Mouse (Mus musculus) Patski (cell line): ENCODE measurements around the gene Npdc1. TPM values are rescaled to one million over a fixed set of nuclear protein-coding genes. Genes with fewer than 3 reads are reported as not detected.

ENCODE experiments used
- ATAC-seq: fragments of 100-300 bp; one replicate; pipeline ENCODE4 v1.8.0; 2021
- CTCF ChIA-PET: fragments of 350-600 bp; sonication (Branson Sonifier 250); formaldehyde crosslinking; loops from one replicate; lab custom pipeline; 2022; ENCODE audit warnings: inconsistent platforms; lab: Charles Lee
- POLR2A ChIA-PET: fragments of 350-600 bp; sonication (Branson Sonifier 250); formaldehyde crosslinking; loops from one replicate; lab custom pipeline; 2022; ENCODE audit warnings: antibody characterized with exemption, inconsistent platforms; lab: Charles Lee
- DNase-seq: peaks from one replicate; pipeline ENCODE4 v3.0.0-alpha.2; 2011; ENCODE audit warnings: low read depth, low spot score
- H3K27me3 ChIP-seq: fragments of 371-371 bp; one replicate; pipeline ENCODE4 v1.5.1; 2021
- CTCF ChIP-seq: fragments of 100-300 bp; IDR thresholded peaks from one replicate; pipeline ENCODE4 v1.5.1; 2021
- in situ Hi-C: fragments of 300-500 bp; cut with MboI; formaldehyde crosslinking; loops from 3 replicates; pipeline ENCODE4 v1.11.1; 2018; ENCODE audit warnings: low pct_unique_long_range_greater_than_20kb, mixed read lengths
- polyA plus RNA-seq: library from polyadenylated mRNA; unstranded; gene quantifications from one replicate; pipeline ENCODE4 v1.2.3, GENCODE M21; 2021

Gene Npdc1
- 249 TPM for polyA plus RNA-seq

DNA sequence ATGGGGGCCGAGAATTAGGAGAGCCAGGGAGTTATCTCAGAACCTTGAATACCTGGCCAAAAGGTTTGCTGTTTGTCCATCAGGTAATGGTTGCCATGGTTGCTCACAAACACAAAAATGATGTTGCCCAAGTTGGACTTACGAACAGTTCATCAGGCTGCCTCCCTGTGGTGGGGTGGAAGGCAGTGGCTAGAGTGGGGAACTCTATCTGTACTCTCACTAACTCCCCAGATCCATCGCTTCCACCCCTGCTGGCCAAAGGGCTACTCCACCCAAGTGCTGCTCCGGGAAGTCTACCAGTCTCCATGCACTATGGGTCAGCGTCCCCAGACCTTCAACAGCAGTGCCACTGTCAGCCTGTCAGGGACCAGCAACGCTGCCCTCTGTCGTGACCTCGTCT lies at the start of gene Npdc1:
Gene Npdc1, plus strand, starts transcription at position 301 of the 400 bp plus-strand sequence.
- no peak for TF ChIP-seq CTCF
- ATAC-seq (no peak), DNase-seq (no peak)
- ChIA-PET CTCF (interaction anchor here (10.9 kb wide), 1 partner anchor 23 kb away, joined by 119 read pairs; the partner anchor contains the start of gene Sapcd2), POLR2A (no interaction called here)
- H3K27me3 ChIP-seq: peaks cover 4% of the 10 kb centered on the region
- in situ Hi-C loops: no loop called here

DNA sequence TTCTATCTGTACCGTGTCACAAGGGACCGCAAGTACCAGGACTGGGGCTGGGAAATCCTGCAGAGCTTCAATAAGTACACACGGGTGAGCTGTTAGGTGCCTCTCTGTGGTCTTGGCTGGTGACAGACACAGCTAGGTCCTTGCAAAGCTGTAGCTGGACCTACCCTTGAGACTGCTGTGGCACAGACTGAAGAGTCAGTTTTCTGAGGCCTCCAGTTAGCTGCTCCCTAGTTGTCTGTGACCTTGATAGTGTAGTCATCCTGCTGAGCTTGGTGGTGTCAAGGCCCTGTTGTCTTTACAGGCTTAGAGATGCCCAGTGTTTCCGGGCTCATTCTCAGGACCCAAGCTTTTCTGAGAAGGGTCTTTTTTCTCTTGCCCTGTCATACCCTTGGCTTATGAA lies 49.7 kb upstream of the Npdc1 start:
- no peak for ATAC-seq
- no peak for TF ChIP-seq CTCF
- no peaks in the 10 kb centered on the region for H3K27me3 ChIP-seq
- in situ Hi-C loops: no loop called here
- POLR2A ChIA-PET: interaction anchor here (0.7 to 1.2 kb wide), 2 partner anchors 15 to 17 kb away, joined by 3 to 4 read pairs; partner anchors contain the start of gene Man1b1
- CTCF ChIA-PET: interaction anchor here (1.4 kb wide), 3 partner anchors 11 to 57 kb away, joined by 3 to 6 read pairs (median 4); no protein-coding TSS in a partner anchor
- DNase-seq: no peak

DNA sequence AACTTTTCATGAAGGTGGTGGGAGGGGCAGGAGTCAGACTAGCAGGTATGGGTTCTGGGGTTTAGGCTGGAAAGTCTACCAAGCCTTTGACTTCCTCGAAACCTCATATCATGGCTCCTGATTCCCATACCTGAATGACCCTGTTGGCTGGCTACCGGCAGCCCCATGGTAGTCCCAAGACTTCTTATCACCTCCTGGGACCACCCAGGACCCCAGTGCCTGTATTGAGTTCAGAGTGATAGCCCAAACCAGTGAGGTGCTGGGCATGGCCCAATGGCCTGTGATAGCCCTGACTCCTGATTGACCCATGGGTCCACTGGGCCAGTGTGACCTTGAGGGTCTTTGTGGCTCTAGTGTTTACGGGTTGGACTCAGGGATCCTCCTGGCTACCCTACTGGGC lies 48.5 kb upstream of the Npdc1 start:
- CTCF ChIA-PET: interaction anchor here (0.9 to 1.4 kb wide), 3 partner anchors 10 to 55 kb away, joined by 3 to 4 read pairs (median 3); no protein-coding TSS in a partner anchor
- no peak for TF ChIP-seq CTCF
- POLR2A ChIA-PET: interaction anchor here (1.2 kb wide), 1 partner anchor 18 kb away, joined by 4 read pairs; the partner anchor contains the start of gene Man1b1

DNA sequence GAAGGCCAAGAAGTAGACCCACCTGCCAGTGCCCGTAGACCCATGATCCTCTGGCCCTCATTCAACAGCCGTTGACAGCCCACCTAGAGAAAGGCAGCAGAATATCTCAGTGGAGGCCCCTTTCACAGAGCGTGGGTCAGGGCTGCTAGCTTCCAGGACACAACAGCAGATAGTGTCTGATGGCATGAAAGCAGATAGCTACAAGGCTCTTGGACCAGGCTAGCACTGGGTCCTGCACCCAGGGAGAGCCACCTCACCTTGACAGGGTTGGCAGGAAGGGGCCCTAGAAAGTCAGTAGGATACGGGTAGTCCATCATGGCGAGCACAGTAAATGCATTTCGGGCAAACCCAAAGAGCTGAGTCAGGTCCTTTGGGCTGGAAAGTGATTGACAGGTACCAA lies 44.9 kb upstream of the Npdc1 start:
- ChIA-PET POLR2A (interaction anchor here (1.4 kb wide), 1 partner anchor 17 kb away, joined by 3 read pairs; no protein-coding TSS in a partner anchor), CTCF (no interaction called here)
- no peaks in the 10 kb centered on the region for H3K27me3 ChIP-seq
- no peak for ATAC-seq
- no peak for DNase-seq
- no peak for TF ChIP-seq CTCF
- in situ Hi-C loops: no loop called here

More for the DNA sequence above, 48.5 kb upstream of the Npdc1 start:
- ATAC-seq: no peak
- DNase-seq: no peak
- in situ Hi-C loops: no loop called here
- no peaks in the 10 kb centered on the region for H3K27me3 ChIP-seq

DNA sequence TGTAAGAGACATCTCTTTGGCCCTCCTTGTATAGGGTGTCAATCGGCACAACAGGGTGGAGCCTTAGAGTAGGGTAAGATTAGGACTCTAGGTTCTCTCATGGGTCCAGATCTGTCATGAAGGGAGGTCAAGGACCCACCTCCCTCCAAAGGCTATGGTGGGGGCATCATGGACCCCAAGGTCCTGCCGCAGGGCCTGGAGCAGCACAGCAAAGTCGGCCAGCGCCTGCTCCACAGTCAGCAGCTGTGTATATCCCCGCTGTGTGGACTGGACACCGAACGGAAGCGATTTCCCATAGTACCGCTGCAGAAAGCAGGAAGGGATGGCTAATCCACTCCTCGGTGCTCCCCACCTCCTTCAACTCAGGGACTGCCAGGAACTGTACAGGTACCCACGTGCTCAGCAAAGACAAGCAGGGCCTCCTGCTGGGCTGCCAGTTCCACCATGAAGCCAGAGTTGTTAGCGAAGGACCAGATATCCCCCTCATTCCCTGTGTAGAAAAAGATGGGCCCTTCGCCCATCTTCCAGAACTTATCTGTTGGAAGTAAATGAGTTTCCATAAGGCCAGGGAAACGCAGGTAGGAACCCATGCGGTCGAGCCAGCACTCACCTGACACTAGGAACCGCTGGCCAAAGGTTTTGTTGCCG lies 43.6 kb upstream of the Npdc1 start:
- in situ Hi-C loops: no loop called here
- CTCF ChIA-PET: no interaction called here
- H3K27me3 ChIP-seq: no peaks in the 10 kb centered on the region
- ATAC-seq (no peak), DNase-seq (no peak)
- no peak for TF ChIP-seq CTCF
- POLR2A ChIA-PET: no interaction called here

DNA sequence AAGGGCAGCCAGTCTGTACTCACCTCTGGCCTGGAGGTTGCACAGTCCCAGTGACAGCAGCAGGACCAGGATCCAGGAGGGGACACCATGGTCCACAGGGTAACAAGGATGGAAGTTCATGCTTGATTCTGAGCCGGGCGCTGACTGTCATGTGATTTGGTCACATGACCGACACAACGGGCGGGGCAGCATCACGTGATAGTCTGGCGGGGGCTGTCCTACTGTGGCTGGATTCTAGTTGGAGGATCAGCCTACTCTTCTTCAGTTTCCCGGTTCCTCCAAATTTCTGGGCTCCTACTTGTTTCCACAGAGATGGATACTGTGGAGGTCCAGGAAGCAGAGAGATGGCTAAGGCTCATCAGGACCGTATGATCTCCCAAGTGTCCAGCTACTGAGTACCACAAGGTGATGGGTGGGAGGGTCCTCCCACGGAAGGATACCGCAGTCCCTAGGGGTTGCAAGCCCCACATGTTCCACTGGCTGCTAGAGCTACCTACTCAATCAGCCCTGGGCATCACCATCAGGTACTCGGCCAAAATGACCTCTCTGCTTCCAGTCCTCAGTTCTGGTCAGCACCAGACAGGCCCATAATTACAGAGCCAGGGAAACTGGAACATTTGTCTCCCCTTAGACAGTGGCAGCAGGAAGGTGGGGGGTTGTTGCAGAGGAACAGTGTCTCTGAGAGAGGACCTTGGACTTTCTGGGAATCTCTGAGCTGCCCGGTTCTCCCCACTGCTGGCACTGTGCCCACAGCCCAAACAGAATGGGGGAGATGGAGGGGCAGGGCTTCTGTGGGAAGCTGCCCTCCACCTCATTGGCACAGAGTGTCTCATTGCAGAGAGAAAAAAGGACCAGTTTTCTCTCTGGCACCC lies 42.7 kb upstream of the Npdc1 start, which contains the start of gene Dpp7:
Gene Dpp7, minus strand, starts transcription at position 152 of the 872 bp plus-strand sequence.
- in situ Hi-C loops: no loop called here
- DNase-seq (no peak), ATAC-seq (peak; percentile 18)
- no peak for TF ChIP-seq CTCF
- POLR2A ChIA-PET: no interaction called here
- CTCF ChIA-PET: no interaction called here
- no peaks in the 10 kb centered on the region for H3K27me3 ChIP-seq

DNA sequence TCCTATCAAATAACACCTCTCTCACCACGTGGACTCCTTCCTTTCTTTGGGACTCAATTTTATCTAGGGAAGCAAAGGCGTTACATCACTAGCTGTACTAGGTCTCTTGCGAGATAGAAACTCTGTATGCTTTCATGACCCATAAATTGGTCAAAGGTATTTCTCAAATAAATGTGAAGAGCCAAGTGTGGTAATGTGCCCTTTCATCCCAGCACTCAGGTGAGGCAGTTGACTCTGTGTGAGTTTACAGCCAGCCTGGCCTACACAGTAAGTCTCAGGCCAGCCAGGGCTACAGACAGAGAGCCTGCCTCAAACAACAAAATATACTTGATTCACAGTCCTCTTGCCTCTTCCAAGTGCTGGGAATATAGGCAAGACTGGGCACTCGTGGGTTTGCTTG lies 39.3 kb upstream of the Npdc1 start:
- ATAC-seq: no peak

DNA sequence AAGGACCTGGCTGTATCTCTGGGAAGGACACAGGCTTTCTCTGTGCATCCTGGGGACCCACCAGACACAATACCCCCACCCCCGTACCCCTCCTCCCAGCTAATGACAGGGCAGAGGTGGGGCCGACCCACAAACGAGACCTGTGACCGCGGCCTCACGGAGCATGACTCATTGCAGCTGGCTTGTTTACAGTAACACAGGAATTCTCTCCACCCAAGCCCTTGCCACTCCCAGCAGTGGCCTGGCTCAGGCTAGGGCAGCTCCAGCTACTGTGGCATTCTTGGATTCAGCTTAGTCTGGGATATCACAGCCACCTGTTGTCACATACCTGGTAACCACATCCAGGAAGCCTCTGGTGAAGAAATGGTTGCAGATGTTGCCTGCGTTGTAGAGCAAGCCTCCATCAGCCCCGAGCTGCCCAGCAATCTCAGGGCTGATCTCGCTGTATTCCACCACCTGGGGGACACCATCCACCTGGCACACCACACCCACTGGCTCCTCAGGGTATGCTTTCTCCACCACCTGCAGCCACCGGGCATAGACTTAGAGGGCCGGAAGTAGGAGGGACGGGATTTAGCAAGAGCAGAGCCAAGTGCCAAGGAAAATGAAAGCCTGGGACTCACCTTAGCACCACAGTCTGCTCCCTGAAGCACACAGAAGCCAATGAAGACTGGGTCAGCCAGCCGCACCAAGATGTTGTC lies 35.5 kb upstream of the Npdc1 start:
- ATAC-seq: peak; percentile 45
- POLR2A ChIA-PET: no interaction called here
- no peaks in the 10 kb centered on the region for H3K27me3 ChIP-seq
- CTCF ChIA-PET: no interaction called here
- in situ Hi-C loops: no loop called here
- no peak for TF ChIP-seq CTCF
- no peak for DNase-seq

More for the DNA sequence above, 39.3 kb upstream of the Npdc1 start:
- ChIA-PET POLR2A (no interaction called here), CTCF (no interaction called here)
- no peaks in the 10 kb centered on the region for H3K27me3 ChIP-seq
- TF ChIP-seq CTCF: no peak
- in situ Hi-C loops: no loop called here
- DNase-seq: no peak

DNA sequence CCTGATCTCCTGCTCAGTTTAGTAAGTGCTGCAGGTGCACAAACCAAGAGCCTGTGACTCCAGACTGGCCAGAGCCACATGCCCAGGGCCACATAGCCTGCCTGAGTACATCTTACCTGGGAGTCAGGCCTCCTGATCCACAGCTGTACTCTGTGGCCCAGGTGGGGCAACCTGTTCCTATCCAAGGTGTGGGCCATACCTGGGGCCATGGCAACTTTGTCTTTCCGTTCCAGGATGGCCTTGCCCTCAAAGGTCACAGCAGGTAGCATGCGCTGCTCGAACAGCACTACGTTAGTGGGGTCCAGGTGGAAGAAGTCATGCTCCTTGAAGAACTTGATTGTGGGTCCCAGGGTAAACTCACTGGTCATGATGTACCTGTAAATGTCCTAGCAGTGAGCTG lies 34.8 kb upstream of the Npdc1 start:
- ATAC-seq (no peak), DNase-seq (no peak)
- no peak for TF ChIP-seq CTCF
- in situ Hi-C loops: no loop called here
- CTCF ChIA-PET: interaction anchor here (0.9 kb wide), 1 partner anchor 28 kb away, joined by 3 read pairs; no protein-coding TSS in a partner anchor
- POLR2A ChIA-PET: no interaction called here
- no peaks in the 10 kb centered on the region for H3K27me3 ChIP-seq

DNA sequence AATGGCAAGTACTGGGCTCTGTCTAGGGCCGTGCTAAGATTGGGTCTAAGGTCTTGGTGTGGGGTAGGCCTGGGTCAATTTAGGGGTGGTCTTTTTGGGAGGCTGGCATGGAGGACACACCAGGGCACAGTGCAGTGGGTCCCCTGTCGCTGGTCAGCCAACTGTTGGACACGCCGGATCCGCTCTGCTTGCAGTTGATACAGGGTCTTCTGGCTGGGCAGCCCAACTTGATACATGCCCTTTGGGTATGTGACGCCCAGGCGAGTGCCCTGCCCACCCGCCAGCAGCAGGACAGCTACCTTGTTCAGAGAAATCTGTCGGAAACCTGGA lies 34.4 kb upstream of the Npdc1 start:
- no peaks in the 10 kb centered on the region for H3K27me3 ChIP-seq
- ATAC-seq (no peak), DNase-seq (no peak)
- TF ChIP-seq CTCF: no peak
- ChIA-PET POLR2A (interaction anchor here (0.8 kb wide), 1 partner anchor 15 kb away, joined by 3 read pairs; no protein-coding TSS in a partner anchor), CTCF (interaction anchor here (0.9 kb wide), 1 partner anchor 29 kb away, joined by 3 read pairs; no protein-coding TSS in a partner anchor)
- in situ Hi-C loops: loop anchor here (5.0 kb wide), 1 partner anchor 38 kb away; no protein-coding TSS in a partner anchor
